Mouse (Mus musculus) testis, postnatal 14 days (tissue): Measurements from ENCODE around the gene Gm28171.
"Not testable (repeated sequence)": the region's sequence is repeated elsewhere in the genome, so short reads cannot be mapped to it uniquely, and the experiment has no call there.

Source experiments
- DNase-seq: peaks from one replicate; pipeline ENCODE4 v3.0.0; 2021; ENCODE audit warnings: low spot score

Gm28171 gene

GRCm38 (mm10) chrY:5793095-5793494 lies at the start of gene Gm28171:
Gene Gm28171, plus strand, starts transcription at chrY:5793395.
- DNase-seq = not testable (repeated sequence)
